Mouse (Mus musculus) right cerebral cortex, postnatal 4 days (tissue): ENCODE results near the gene Tnfrsf25.

Experiments used
- DNase-seq: peaks from one replicate; pipeline ENCODE4 v3.0.0-alpha.2; 2022

Gene Tnfrsf25

GRCm38 (mm10) chr4:152094233-152094632 lies 21.5 kb upstream of the Tnfrsf25 start:
- no peak for DNase-seq

- peak; percentile 70 for DNase-seq
These were observed 19.5 kb upstream of the Tnfrsf25 start for GRCm38 (mm10) chr4:152095937-152096910.

- no peak for DNase-seq
These were observed 18.8 kb upstream of the Tnfrsf25 start for GRCm38 (mm10) chr4:152096927-152097326.

GRCm38 (mm10) chr4:152097911-152098799 lies 17.6 kb upstream of the Tnfrsf25 start:
- no peak for DNase-seq

GRCm38 (mm10) chr4:152100541-152100940 lies 15.2 kb upstream of the Tnfrsf25 start:
- no peak for DNase-seq

GRCm38 (mm10) chr4:152101081-152101653 lies 14.6 kb upstream of the Tnfrsf25 start:
- DNase-seq = no peak

- DNase-seq = no peak
These were observed 13.8 kb upstream of the Tnfrsf25 start for GRCm38 (mm10) chr4:152101921-152102320.

GRCm38 (mm10) chr4:152103025-152103424 lies 12.7 kb upstream of the Tnfrsf25 start:
- DNase-seq = peak; percentile 76

GRCm38 (mm10) chr4:152106746-152107145 lies 9.0 kb upstream of the Tnfrsf25 start:
- no peak for DNase-seq

GRCm38 (mm10) chr4:152107493-152107892 lies 8.2 kb upstream of the Tnfrsf25 start:
- DNase-seq = no peak

- peak; percentile 64 for DNase-seq
These were observed 7.7 kb upstream of the Tnfrsf25 start for GRCm38 (mm10) chr4:152107971-152108509.

- DNase-seq = no peak
These were observed 7.1 kb upstream of the Tnfrsf25 start for GRCm38 (mm10) chr4:152108673-152109072.

- DNase-seq = no peak
These were observed 6.2 kb upstream of the Tnfrsf25 start for GRCm38 (mm10) chr4:152109509-152109908.

- no peak for DNase-seq
These were observed 5.0 kb upstream of the Tnfrsf25 start for GRCm38 (mm10) chr4:152110689-152111088.

GRCm38 (mm10) chr4:152112329-152112728 lies 3.4 kb upstream of the Tnfrsf25 start:
- no peak for DNase-seq

- DNase-seq = no peak
These were observed 1.7 kb upstream of the Tnfrsf25 start for GRCm38 (mm10) chr4:152114080-152114479.

- DNase-seq = no peak
These were observed 1.8 kb downstream of the Tnfrsf25 start for GRCm38 (mm10) chr4:152117538-152117937.

GRCm38 (mm10) chr4:152119396-152120292 lies 3.9 kb downstream of the Tnfrsf25 start:
- peak; percentile 66 for DNase-seq

- DNase-seq = no peak
These were observed 4.8 kb downstream of the Tnfrsf25 start for GRCm38 (mm10) chr4:152120311-152121182.

- no peak for DNase-seq
These were observed 5.4 kb downstream of the Tnfrsf25 start for GRCm38 (mm10) chr4:152121183-152121505.
